Mouse (Mus musculus) naive thymus-derived CD4-positive, alpha-beta T cell, adult 2 months (primary cell): Measurements from ENCODE around the gene Pdcl2.
A peak's percentile ranks its signal among the peaks of the same experiment; 100 is the strongest.

Experiments used
- DNase-seq: peaks from one replicate; pipeline ENCODE4 v3.0.0-alpha.2; 2011; ENCODE audit warnings: low read depth

Pdcl2 gene

DNA sequence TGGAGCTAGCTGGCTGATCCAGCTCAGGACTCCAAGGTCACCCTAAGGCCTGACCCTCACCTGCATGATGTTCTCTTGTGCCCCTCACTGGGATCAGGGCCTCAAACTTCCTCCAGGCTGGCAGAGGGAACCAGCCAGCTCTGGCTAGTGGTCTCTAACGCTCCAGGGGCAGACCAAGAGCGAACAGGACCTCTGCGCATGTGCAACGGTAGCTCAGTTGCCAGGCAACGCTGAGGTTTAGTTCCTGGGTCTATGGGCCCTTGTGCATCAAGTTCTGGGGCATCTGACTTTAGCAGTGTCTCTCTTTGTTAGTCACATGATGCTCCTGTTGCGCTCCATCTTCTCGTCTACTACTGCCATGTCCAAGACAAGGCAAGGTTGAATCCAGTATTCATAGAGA, at the start of gene Pdcl2:
Gene Pdcl2 (minus strand): TSS at position 204 of the 400 bp plus-strand sequence.
- DNase-seq: no peak

DNA sequence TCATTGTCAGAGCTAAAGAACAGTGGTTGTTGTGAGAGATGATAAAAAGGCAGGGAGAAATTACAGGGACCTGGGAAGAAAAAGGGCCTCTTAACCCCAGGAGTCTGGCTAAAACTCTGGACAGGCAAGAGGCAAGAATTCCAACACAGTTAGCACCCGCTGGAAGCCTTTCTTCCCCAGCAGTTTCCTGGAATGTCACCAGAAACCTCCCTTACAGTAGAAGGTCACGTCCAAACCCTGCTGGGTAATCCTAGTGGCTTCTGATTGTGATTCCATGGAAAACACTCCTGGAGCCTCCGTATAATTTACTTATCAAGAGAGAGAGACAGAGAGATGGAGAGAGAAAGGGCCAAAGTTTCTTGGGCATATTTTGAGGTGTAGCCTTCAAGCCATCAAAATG, 48.3 kb upstream of the Pdcl2 start:
- DNase-seq: no peak

DNA sequence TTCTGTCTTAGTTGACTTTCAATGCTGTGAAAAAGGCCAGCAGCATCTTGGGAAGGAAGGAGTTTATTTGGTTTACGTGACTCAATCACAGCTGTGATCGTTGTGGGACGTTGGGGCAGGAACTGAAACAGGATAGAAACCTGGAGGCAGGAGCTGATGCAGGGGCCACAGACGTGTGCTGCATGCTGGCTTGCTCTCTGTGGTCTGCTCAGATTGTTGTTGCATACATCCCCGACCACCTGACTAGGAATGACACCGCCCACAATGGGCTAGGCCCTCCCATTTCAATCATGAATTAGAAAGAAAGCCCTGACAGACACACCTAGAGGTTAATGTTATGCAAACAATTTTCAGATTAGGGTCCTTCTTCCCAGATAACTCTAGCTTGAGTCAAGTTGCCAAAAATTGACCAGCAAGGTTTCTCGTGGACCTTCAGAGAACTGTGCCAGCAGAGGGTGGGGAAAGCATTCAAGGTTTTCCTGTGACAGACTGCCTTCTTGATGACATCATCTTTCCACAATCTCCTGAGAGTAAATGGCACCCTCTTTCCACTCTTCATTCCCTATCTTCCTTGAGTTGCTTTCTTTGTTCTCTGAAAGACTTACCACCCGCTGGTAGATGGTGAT, 38.4 kb upstream of the Pdcl2 start:
- DNase-seq: no peak

DNA sequence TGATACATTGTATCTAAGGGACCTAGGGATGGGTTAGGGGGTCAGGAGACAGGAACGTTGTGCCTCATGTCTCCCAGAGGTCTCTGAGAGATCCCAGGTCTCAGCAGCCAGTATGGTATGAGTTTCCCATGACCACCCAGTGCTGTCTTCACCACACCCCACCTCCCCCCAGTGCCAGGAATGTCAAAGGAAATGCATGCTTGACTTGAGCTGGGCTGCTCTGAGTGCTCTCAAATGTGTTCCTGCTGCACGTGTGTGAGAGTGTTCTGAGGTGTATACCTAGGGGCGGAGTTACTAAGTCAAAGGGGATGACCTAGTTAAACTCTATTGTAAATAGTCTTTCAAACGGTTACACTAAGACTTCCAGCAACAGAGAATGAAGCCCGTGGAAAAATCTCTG, 34.5 kb upstream of the Pdcl2 start:
- DNase-seq: no peak

DNA sequence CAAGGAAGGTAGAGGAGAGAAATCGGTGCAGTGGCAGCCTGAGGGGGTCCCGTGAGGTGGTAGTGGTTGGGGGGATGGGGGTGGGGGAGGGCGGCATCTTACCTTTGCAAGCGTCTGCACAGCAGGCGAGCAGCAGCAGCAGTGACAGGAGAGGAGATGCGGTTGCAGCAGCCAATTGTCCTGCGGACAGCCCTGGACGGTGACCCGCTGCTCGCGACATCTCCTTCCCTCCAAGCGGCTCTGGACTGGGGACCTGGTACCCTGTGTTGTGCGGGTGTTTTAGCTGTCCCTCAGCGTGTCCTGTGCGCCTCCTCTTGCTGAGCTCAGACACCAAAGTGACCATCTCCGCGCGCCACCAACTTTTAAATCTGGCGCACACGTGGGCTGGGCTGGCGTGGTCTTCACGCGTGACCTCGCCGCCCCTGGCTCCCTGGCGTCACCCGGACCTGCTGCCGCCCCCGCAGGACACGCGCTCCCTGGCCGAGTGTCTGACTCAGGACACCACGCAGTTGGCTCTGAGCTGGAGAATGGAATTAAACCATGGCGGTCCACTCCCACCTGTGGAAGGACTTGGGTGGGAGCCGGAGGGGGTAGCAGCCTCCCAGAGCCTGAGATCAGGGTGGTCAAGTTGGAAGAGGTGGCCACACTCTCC, 32.6 kb upstream of the Pdcl2 start, which contains the start of gene Nmu:
Gene Nmu (minus strand): TSS at position 336 of the 652 bp plus-strand sequence.
- no peak for DNase-seq

DNA sequence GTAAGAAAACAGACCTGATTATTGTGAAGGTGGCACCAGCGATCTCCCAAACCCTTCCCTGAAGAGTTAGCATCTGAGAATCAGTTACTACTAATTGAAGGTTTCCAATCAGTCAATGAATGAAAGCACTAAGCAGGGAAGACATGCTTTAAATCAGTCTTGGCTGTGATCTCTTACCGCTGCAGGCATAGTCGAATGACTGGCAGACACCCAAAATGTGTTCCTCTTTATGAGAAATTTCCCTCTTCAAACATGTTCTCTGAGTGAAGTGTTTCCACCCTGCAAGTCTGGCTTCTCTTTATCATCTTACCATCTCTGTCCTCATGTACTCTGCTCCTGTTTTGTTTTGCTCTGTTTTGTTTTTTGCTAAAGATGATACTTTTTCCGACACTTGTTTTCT, 29.8 kb upstream of the Pdcl2 start:
- no peak for DNase-seq

DNA sequence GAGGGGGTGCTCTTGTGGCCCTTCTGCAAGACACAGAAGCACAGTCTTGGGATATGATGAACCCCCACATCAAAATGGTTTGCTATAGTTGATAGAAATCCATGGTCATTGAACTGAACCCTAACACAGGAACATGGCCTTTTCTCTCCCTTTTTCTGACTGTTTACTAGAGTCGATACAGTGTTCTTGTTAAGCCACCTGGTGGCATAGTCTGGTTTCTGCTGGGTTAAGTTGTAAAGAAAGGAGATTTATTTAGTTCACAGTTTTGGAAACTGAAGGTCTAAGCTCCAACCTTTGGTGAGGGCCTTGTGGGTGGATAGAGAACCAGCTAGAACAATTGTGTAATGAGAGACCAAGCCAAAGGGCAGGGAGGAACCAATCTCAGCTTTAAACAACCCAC, 29.1 kb upstream of the Pdcl2 start:
- no peak for DNase-seq

DNA sequence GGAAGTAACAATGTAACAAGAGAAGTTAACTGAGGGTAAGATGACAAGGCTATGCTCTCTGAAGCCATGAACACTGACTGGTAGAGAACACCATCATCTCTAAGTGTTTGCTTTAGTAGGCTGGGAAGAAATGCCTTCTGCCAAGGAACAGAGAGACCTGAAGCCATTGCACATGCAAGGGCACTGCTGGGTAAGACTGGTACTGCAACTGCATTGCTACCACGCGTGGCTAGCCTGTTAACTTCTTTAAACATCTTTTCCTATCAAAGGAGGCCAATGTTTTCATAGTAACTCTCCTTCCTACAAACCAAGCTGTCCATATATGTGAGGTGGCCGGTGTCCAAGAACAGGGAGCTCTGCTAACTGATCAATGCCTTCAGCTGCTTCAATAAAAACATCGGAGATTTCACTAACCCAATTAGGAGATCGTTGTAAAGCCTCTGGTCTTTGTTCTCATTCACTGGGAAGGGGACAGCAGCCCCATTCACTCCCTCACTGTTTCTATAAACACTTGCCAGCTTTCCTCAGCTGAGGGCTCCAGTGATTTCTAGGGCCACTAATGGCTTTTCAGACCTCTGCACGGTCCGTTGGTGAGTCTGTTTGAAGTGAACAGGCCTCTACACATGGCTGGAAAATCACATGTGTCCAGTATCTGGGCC, 21.1 kb upstream of the Pdcl2 start:
- no peak for DNase-seq

DNA sequence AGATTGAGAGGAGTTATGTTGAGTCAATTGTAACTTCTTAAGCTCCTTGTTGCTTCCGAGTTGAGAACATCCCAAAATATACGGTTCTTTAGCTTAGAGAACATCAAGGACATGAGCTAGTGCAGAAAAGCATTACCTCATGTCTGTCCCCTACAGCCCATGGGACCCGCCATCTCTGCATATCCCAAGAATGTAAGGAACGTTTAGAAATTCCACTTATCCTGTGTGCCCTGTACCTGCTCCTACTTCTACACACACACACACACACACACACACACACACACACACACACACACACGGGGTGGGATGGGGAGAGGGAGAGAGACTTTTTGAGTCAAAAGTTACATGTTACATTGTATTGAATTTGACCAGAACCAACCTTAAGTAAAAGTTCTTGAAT, 20.6 kb upstream of the Pdcl2 start:
- no peak for DNase-seq

DNA sequence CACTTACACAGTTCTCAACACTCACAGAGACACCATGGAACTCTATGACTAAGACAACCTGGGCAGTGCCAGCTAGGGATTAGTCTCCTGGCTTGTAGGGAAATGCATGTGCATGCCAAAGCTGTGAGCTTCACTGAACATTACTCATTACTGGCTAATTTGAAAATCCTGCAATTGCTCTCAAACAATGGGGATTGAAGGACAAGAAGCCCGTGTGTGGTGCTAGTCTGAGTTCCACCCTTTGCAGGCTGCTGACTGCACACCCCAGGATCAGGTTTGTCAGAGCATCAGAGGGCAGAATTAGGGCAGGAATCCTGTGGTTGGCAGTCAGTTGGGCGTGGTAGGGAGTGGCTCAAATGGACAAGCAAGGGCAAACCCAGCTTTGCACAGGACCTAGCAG, 15.2 kb upstream of the Pdcl2 start:
- DNase-seq: no peak

DNA sequence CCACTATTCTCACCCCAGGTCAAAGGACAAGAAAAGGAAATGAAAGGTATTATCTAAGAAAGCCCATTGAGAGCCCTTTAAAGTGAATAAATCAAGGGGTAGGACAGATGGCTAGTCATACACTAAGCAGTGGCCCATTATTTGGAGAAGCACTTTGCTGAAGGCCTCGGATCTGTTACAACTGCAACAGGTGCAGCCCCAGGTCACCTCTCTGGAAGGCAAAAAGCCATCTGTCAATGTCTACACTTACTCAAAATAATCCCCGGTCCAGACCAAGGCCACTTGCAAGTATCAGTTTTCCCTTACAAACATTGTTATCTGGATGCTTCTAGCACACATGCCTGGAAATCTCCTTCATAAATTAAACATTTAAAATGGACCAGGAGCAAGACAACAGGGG, 10.0 kb upstream of the Pdcl2 start:
- DNase-seq: no peak

DNA sequence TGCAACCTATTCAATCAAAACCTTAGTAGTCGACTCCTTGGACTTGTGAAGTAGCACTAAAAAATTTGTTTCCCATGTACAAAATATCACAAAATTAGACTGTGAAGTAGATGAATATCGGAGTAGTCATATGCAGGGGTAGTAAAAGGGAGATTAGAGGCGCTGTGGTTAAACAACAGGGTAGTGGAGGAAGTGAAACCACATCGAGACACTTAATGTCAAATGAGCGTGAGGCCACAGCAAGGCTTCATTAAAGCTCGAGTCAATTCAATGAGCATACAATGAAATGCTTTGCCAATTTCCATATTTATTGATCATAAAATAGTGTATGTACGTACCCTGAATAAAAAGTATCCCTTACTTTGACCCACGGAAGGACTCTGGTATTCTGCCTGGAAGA, 6.1 kb upstream of the Pdcl2 start:
- no peak for DNase-seq

DNA sequence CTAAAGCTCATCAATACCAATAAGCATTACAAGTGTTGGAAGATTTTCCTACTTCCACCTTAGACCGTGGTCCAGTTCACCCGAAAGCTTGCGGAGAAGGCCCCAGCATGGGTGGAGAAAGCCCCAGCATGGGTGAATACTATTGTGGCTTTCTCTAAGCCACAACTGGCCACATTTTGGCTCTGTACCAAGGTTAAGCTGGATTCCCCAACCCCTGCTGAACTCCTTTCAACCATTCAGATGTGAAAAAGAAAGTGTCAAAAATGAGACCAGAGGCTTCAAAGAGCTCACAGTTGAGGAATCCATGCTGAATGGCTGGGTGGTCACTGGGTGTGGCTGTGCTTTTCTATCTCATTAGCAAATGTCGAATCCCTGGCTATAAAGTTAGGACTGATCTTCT, 2.9 kb upstream of the Pdcl2 start:
- DNase-seq: no peak

DNA sequence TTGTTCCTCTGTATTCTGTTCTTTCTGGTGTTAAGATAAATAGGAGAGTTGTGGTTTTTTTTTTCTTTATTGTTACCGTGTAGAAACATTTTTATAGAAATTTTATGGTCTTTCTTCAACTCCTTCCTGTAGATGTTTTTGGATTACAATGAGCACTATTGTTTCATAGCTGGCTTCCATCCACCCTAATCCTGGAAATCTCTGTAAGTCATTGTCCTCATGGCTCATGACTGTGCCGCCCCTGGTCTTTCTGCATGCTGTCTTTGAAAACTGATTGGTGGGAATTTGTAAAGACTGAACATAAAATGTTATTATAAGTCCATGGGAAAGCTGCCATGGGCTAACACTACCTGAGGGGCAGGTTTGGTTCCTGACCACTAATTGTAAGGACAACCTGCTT, 3.7 kb downstream of the Pdcl2 start:
- no peak for DNase-seq

DNA sequence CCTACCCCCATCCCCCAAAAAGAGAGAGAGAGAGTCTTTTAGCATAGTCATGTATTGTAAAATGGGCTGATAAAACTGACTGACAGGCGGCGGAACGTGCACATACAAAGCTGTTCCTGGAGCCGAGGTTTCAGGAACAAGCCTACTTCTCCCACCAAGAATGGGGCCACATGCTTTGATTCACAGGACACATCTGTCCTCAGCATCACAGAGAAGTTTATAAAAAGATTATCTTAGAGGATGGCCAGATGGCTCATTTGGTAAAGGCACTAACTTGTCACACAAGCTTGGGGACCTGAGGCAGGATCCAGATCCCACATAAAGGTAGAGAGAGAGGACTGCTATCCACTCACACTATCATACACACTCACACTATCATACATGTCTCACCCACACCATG, 5.8 kb downstream of the Pdcl2 start:
- DNase-seq: no peak

DNA sequence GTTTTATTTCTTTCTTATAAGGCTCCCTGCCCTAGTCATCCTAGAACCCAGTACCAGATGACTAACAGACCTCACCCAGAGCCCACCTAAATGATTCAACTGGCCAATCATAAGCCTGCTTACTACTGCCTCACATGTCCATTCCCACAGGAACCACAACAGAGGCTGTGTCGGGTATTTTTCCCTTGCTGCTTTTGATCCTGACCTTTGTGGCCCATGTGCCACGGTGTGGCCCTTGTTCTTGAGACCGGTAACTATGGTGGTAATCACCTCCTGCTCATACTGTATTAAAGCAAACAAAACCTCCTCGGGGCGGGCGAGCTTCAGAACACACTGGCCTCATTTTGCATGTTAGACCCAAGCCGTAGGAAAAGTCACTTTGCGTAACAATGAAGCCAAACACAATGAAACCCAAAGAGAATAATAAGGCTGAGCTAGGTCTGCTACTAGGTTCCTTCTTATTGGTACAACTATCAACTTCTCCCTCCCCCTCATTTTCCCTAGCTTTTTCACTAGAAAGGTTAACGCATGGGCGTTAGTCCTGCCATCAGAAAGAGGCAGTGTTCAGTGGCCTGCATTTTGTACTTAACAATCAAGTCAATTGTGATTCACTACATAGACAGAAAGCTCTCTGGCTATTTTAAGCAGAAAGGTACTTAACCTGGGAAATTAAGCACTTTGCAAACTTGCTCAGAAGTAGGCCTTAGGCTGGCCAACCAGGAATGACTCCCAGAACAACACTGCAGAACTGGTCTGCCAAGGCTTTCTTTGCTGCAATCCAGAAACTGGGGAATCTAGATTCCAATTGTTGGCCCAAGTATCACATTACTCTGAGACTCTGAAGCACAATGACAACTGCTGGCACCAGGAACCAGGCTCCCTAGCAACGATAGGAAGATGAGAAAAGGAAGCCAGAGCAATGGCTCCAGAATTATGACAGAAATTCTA, 9.4 kb downstream of the Pdcl2 start:
- no peak for DNase-seq

DNA sequence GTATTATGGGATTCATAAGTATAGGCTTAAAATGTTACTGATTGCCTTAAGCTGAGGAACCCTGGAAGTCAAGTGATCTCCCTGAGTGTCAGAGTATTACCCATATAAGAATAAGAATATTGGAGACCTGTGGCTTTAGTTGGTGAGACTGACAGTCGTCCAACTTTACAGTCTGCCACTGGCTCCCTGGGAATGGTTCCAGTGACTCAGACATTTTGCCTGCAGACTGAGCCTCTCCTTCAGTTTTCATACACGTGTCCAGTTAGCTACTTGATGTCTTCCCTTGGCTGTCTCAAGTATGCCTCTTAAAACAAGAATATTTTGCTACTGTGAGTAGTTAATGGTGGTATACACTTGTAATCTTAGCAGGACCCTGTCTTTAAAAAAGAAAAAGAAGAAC, 22.8 kb downstream of the Pdcl2 start:
- no peak for DNase-seq

DNA sequence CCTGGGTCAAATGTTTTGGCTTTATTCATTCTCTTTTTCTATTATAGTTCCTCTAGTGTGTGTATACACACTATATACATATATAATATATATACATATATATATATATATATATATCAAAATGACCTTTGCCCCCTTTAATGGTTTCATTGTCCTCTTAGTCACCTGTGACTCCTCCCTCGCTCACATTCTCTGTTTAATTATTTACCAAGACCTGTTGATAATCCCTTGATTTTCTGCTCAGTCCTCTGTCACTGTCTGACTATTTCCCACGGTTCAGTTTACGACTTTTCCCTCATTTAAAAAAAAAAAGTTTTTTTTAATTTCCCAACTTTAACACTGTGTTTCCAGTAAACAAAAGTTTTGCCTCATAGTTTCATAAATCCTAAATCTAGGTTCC, 24.7 kb downstream of the Pdcl2 start:
- DNase-seq: no peak

DNA sequence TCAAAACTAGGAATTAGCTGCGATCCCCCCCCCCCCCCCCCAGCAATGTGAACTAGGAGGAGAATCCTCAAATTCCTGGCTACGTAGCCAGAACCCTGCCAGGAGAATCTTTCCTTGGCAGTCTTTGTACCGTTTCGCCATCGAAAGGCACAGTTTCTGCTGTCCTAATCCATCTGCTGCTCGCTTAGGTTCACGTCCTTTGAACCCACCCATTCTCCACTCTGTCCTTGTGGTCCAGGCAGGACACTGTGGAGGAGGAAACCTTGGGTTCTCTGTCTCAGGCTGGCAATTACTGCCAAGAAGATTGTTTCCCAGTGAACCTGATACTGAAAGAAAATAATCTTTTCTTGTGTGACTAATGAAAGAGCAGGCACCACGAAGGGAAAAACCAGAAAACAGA, 25.3 kb downstream of the Pdcl2 start:
- peak; percentile 15 for DNase-seq

DNA sequence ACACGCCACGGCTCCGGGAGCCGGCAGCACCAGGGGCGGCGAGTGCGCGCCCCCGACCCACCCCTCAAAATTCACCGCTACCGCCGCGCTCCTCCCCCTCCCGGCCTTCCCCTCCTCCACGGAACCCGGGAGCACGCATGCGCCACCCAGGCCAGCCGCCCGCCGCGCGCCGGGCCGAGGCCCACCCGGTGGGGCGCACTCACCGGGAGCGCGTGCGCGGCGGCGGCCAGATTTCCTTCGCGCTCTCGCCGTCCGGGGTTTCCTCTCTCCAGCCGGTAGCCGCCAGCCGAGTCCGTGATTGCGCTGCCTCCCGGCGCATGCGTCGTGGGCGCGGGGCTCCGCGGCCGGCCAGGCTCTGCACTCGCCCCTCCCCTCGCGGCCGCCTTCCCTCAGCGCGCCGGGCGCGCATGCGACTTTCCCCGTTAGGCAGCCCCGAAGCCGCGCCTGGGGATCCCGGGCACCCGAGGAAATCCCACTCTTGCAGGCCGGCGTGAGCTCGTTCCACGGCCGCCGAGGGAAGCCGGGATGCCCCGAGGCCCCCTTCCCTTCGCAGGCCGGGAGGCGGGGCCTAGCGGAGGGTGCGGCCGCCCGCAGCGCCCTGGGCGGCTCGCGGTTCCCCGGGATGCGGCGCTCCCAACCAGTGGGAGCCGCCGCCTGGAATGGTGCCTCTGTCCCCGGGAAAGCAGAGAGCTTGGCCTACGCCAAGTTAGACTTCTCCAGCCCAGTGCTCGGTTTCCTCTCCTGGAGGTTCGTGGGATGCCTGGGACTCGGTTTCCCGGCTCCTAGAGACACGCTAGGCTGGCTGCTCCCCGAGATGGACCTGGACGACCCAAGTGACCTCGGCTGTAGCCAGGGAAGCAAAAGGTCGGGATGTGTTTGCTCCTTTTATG, 26.3 kb downstream of the Pdcl2 start, which contains the start of gene Clock:
Gene Clock (minus strand): TSS at position 341 of the 890 bp plus-strand sequence.
- DNase-seq: peak; percentile 88

DNA sequence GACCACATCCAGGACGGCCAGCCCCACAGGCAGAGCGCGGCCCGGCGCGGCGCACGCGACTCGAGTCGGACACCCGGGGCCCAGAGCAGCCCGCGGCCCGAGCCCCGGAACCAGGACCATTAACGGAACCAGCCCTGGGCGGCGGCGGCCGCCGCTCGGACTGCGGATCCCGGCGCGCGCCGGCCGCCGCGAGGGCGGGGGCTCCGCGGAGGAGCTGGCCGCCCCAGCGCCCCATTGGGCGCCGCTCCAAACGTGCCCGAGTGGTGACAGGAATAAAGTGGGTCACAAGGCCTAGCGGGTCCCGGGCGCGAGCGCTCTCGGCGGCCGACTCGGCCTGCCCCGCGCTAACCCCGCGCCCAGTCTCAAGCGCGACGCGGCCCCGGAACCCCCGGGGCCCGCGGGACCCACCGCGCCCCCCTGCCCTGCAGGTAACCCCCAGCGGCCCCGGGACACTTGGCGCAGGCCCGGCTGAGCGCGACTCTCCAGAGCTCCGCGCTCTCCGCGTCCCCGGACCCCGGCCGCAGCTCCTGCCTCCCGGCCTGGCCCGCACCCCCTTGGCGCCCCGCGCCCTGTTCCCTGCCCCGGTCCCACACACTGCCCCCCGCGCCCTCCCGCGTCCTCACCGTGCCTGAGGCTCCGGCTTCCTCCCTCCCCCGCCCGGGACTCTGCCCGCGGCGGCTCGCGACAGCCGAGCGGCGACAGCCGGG, 27.1 kb downstream of the Pdcl2 start:
- peak; percentile 68 for DNase-seq
